ENCODE assay signal across 8 mouse cellular contexts in the genomic region with DNA sequence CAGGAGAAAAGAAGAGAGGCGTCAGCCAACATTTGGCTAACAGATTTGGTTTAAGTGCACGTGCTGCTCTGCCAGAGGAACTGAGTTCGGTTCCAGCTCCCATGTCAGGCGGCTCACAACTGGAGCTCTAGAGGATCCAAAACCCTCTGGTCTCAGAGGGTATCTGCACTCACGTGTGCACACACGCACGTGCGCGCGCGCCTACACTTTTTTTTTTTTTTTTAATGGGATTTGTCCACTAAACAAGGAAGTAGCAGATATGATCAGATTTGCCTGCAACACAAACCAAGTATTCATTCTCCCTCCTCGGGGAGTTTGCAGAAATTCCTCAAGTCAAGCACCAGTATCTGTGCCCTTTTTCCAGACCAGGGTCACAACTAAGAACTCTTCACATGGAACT. TPM values are rescaled to one million over a fixed set of nuclear protein-coding genes. Genes with fewer than 3 reads are reported as not detected.
DNase-seq lines count a peak whose midpoint lies in the region; ATAC-seq and TF ChIP-seq lines count a peak whose summit lies in the region.

No protein-coding gene starts in this region.

- no peaks in the 10 kb centered on the region for H3K9me3 ChIP-seq in hindbrain, embryonic 14.5 days (ENCODE audit: control insufficient read depth, low read length)
- no peaks in the 10 kb centered on the region for H3K9me3 ChIP-seq in midbrain, embryonic 16.5 days (replicated peaks; ENCODE audit: control insufficient read depth, low read length, poor library complexity, severe bottlenecking)

- peak overlapping the region; percentile 87 for H3K9ac ChIP-seq in hindbrain, embryonic 14.5 days
- H3K9ac ChIP-seq in midbrain, embryonic 16.5 days (ENCODE audit: low read depth, low read length), result peak overlapping the region; percentile 73

- H3K27me3 ChIP-seq in spleen, adult 2 months (ENCODE audit: control insufficient read depth, insufficient read depth, low read length), result no peaks in the 10 kb centered on the region
- no peaks in the 10 kb centered on the region for H3K27me3 ChIP-seq in hindbrain, embryonic 14.5 days (ENCODE audit: control insufficient read depth, insufficient read depth, low read length)
- H3K27me3 ChIP-seq in midbrain, embryonic 16.5 days (ENCODE audit: control insufficient read depth, insufficient read depth, low read depth, low read length), result no peaks in the 10 kb centered on the region

- WGBS in spleen, adult 2 months, result 18% methylated on average over 12 of the region's 12 CpGs
- 12% methylated on average over 12 of the region's 12 CpGs for WGBS in hindbrain, embryonic 14.5 days
- 7% methylated on average over 12 of the region's 12 CpGs for WGBS in midbrain, embryonic 16.5 days

- H3K4me1 ChIP-seq in spleen, adult 2 months (ENCODE audit: control insufficient read depth, insufficient read depth, insufficient read length), result no peaks in the 10 kb centered on the region; the same call in 1 of the 2 replicates
- H3K4me1 ChIP-seq in hindbrain, embryonic 14.5 days (replicated peaks; ENCODE audit: control insufficient read depth, insufficient read depth, low read length), result peaks cover 10% of the 10 kb centered on the region
- H3K4me1 ChIP-seq in midbrain, embryonic 16.5 days (ENCODE audit: control insufficient read depth, insufficient read depth, low read length), result peaks cover 12% of the 10 kb centered on the region

- no peak overlapping the region for H3K27ac ChIP-seq in spleen, adult 2 months (ENCODE audit: insufficient read depth, low read length)
- peak overlapping the region; percentile 98; the same call in 1 of the 2 replicates for H3K27ac ChIP-seq in hindbrain, embryonic 14.5 days
- peak overlapping the region; percentile 92 for H3K27ac ChIP-seq in midbrain, embryonic 16.5 days (ENCODE audit: low read length)

- H3K4me3 ChIP-seq in spleen, adult 2 months (ENCODE audit: extremely low read depth, insufficient read depth, insufficient read length), result peak overlapping the region; percentile 64
- H3K4me3 ChIP-seq in hindbrain, embryonic 14.5 days (replicated peaks; ENCODE audit: low read length), result peak overlapping the region; percentile 58
- H3K4me3 ChIP-seq in midbrain, embryonic 16.5 days (ENCODE audit: low read depth, low read length), result peak overlapping the region; percentile 49

- H3K4me2 ChIP-seq in hindbrain, embryonic 14.5 days (replicated peaks), result peak overlapping the region; percentile 94
- peak overlapping the region; percentile 84 for H3K4me2 ChIP-seq in midbrain, embryonic 16.5 days (ENCODE audit: low read length)

- peak; percentile 4 for DNase-seq in cerebellum, adult 11 months
- DNase-seq in cerebellum, adult 8-10 months, result no peak
- no peak for DNase-seq in spleen, adult 2 months (ENCODE audit: low read depth in 1 of 2, low spot score in 2 of 2)
- no peak for DNase-seq in spleen, postnatal 36 days (ENCODE audit: low spot score in 2 of 2)
- DNase-seq in hindbrain, embryonic 14.5 days (ENCODE audit: low spot score), result no peak
- no peak for DNase-seq in layer of hippocampus, postnatal 10 days (ENCODE audit: low spot score in 2 of 2)
- DNase-seq in T-cell, adult 2 months (ENCODE audit: low spot score), result no peak

- peaks cover 6% of the 10 kb centered on the region for H3K36me3 ChIP-seq in spleen, adult 2 months (ENCODE audit: control insufficient read depth, insufficient read depth, low read length)
- H3K36me3 ChIP-seq in hindbrain, embryonic 14.5 days (replicated peaks; ENCODE audit: control insufficient read depth, insufficient read depth), result peaks cover 20% of the 10 kb centered on the region
- no peaks in the 10 kb centered on the region for H3K36me3 ChIP-seq in midbrain, embryonic 16.5 days (ENCODE audit: control insufficient read depth, insufficient read depth, low read length)

- no peak for TF ChIP-seq CTCF in spleen, adult 2 months (IDR thresholded peaks at IDR 0.05; ENCODE audit: extremely low read depth, insufficient read depth, insufficient read length, insufficient replicate concordance)

- ATAC-seq in hindbrain, embryonic 14.5 days (ENCODE audit: low FRiP score), result no peak
- ATAC-seq in midbrain, embryonic 16.5 days, result no peak

- TF ChIP-seq POLR2A in spleen, adult 2 months (IDR thresholded peaks at IDR 0.05; ENCODE audit: low read depth, low read length), result no peak

RNA-seq across cellular contexts. Expression of a gene that starts 0.8 kb away (rescaled TPM):
- polyA plus RNA-seq in spleen, adult 2 months (2012; rRNA removed), result 18.4 and 21.7 TPM in 2 replicates
- 29.5 and 31.4 TPM in 2 replicates for polyA plus RNA-seq in hindbrain, embryonic 14.5 days (2014; fragmentation: Nextera tagmentation; extraction: Ambion mirVana)
- 29.7 and 35.7 TPM in 2 replicates for polyA plus RNA-seq in midbrain, embryonic 16.5 days (2015; fragmentation: Nextera tagmentation; extraction: Ambion mirVana)
- total RNA-seq in layer of hippocampus, postnatal 10 days (2021), result 10 to 100 TPM; 20.9 to 25.9 TPM

RNA-seq across cellular contexts. Expression of a gene that starts 6.7 kb away (rescaled TPM):
- polyA plus RNA-seq in spleen, adult 2 months (2012; rRNA removed), result 0.72 and 0.91 TPM in 2 replicates
- polyA plus RNA-seq in hindbrain, embryonic 14.5 days (2014; fragmentation: Nextera tagmentation; extraction: Ambion mirVana), result 0.13 and 0.23 TPM in 2 replicates
- 0.20 and 0.52 TPM in 2 replicates for polyA plus RNA-seq in midbrain, embryonic 16.5 days (2015; fragmentation: Nextera tagmentation; extraction: Ambion mirVana)
- total RNA-seq in layer of hippocampus, postnatal 10 days (2021), result 1 to 10 TPM; 1.4 to 2.3 TPM

RNA-seq across cellular contexts. Expression of a gene that starts 28.7 kb away (rescaled TPM):
- 22.1 and 31.9 TPM in 2 replicates for polyA plus RNA-seq in spleen, adult 2 months (2012; rRNA removed)
- polyA plus RNA-seq in hindbrain, embryonic 14.5 days (2014; fragmentation: Nextera tagmentation; extraction: Ambion mirVana), result 0.40 and 0.43 TPM in 2 replicates
- 0.17 and 0.40 TPM in 2 replicates for polyA plus RNA-seq in midbrain, embryonic 16.5 days (2015; fragmentation: Nextera tagmentation; extraction: Ambion mirVana)
- total RNA-seq in layer of hippocampus, postnatal 10 days (2021), result under 1 TPM in 1 of 2 experiments, not detected in 1; 0.25 TPM

RNA-seq across cellular contexts. Expression of a gene that starts 42.0 kb away (rescaled TPM):
- polyA plus RNA-seq in spleen, adult 2 months (2012; rRNA removed), result 2.6 and 2.9 TPM in 2 replicates
- polyA plus RNA-seq in hindbrain, embryonic 14.5 days (2014; fragmentation: Nextera tagmentation; extraction: Ambion mirVana), result 28.2 and 31.2 TPM in 2 replicates
- polyA plus RNA-seq in midbrain, embryonic 16.5 days (2015; fragmentation: Nextera tagmentation; extraction: Ambion mirVana), result 28.0 and 28.9 TPM in 2 replicates
- 10 to 100 TPM; 11.6 to 11.9 TPM for total RNA-seq in layer of hippocampus, postnatal 10 days (2021)

RNA-seq across cellular contexts. Expression of a gene that starts 42.0 kb away (rescaled TPM):
- polyA plus RNA-seq in spleen, adult 2 months (2012; rRNA removed), result 20.1 and 22.6 TPM in 2 replicates
- 12.7 and 14.7 TPM in 2 replicates for polyA plus RNA-seq in hindbrain, embryonic 14.5 days (2014; fragmentation: Nextera tagmentation; extraction: Ambion mirVana)
- polyA plus RNA-seq in midbrain, embryonic 16.5 days (2015; fragmentation: Nextera tagmentation; extraction: Ambion mirVana), result 17.9 and 18.5 TPM in 2 replicates
- total RNA-seq in layer of hippocampus, postnatal 10 days (2021), result 10 to 100 TPM; 21.2 to 23.1 TPM

Comparison
In these comparisons a context has a peak if more than half of its experiments do, and no peak if none do; other contexts are left out.
1. RNA of a gene that starts 28.7 kb away (polyA plus RNA-seq): 22.1 to 31.9 TPM in spleen, adult 2 months; 0.40 to 0.43 TPM in hindbrain, embryonic 14.5 days and 0.17 to 0.40 TPM in midbrain, embryonic 16.5 days; every median in the first group is over 10 times any median in the second.
2. Peak in every context shown above with its lines, with median percentiles within 50 percentile points of each other: H3K4me3 ChIP-seq.